Mouse (Mus musculus): ENCODE measurements around the gene Ggt6. TPM values are rescaled to one million over a fixed set of nuclear protein-coding genes. Genes with fewer than 3 reads are reported as not detected.

Ggt6 gene
- not detected in 2 replicates for polyA plus RNA-seq (2015; fragmentation: Nextera tagmentation; extraction: Ambion mirVana)

- 0 out of 2 replicates have a peak, but pooled peaks cover 4% of the 10 kb centered on the region for H3K4me1 ChIP-seq (replicated peaks)
- H3K27me3 ChIP-seq = no peaks in the 10 kb centered on the region
- no peaks in the 10 kb centered on the region for H3K36me3 ChIP-seq
- ATAC-seq (ENCODE audit: low read depth) (no peak), DNase-seq (no peak)
- H3K9ac ChIP-seq = no peak within 1 kb of the TSS
- no peak within 1 kb of the TSS for H3K27ac ChIP-seq
- no peak within 1 kb of the TSS for H3K4me2 ChIP-seq
- 54% methylated on average over 11 of the region's 11 CpGs for WGBS (ENCODE audit: insufficient replicate concordance)
- H3K9me3 ChIP-seq (replicated peaks) = no peaks in the 10 kb centered on the region
- no peak within 1 kb of the TSS for H3K4me3 ChIP-seq (replicated peaks)
Observed at GRCm38 (mm10) chr11:72434963-72435693, at the start of gene Ggt6. Gene Ggt6 (plus strand): TSS chr11:72435526.

- Histone ChIP-seq H3K4me1 (replicated peaks) (no peaks in the 10 kb centered on the region), H3K27me3 (no peaks in the 10 kb centered on the region), H3K4me3 (replicated peaks) (no peak overlapping the region), H3K9me3 (replicated peaks) (no peaks in the 10 kb centered on the region), H3K9ac (no peak overlapping the region), H3K27ac (no peak overlapping the region), H3K36me3 (no peaks in the 10 kb centered on the region), H3K4me2 (no peak overlapping the region)
- DNase-seq (no peak), ATAC-seq (ENCODE audit: low read depth) (no peak)
- WGBS (ENCODE audit: insufficient replicate concordance) = 83% methylated on average over 6 of the region's 6 CpGs
Observed at GRCm38 (mm10) chr11:72388113-72388529, 47.2 kb upstream of the Ggt6 start.

DNA sequence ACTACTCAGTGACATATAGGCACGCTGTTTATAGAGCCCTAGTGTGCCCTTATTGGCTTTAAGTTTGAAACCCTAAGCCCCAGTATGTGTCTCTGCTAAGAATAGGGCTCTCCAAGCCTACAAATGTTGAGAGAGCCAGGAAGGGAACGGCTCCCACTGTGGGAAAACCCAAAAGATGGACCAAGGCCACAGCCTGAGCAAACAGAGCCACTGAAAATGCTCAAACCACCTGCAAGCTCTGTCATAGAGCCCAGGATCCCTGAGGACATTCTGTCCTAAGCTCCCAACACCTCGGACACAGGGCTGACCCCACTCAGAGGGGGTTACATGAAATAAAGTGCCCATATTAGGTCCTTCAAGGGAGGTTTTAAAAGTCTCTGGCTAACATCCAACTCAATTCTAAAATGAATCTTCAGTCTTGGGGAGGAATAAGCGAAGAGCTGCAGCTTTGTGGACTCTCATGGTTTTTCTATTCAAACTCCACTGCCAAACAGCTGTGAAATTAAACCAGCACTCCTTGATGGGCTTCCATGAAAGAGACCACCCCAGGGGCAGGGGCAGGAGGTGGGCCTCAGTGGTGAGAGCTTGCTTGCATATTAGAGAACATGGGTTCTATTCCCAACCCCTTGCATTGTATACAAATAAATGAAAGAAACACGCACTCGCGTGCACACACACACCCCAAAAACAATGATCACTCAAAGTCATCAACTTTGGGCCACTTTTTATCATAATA, 45.8 kb upstream of the Ggt6 start:
- no peaks in the 10 kb centered on the region for H3K27me3 ChIP-seq
- H3K36me3 ChIP-seq = no peaks in the 10 kb centered on the region
- H3K4me2 ChIP-seq = no peak overlapping the region
- WGBS (ENCODE audit: insufficient replicate concordance) = 69% methylated on average over 7 of the region's 7 CpGs
- no peak overlapping the region for H3K4me3 ChIP-seq (replicated peaks)
- ATAC-seq (ENCODE audit: low read depth) = no peak
- H3K27ac ChIP-seq = no peak overlapping the region
- H3K4me1 ChIP-seq (replicated peaks) = no peaks in the 10 kb centered on the region
- no peaks in the 10 kb centered on the region for H3K9me3 ChIP-seq (replicated peaks)
- no peak overlapping the region for H3K9ac ChIP-seq
- no peak for DNase-seq

GRCm38 (mm10) chr11:72391181-72391580, 44.1 kb upstream of the Ggt6 start:
- Histone ChIP-seq H3K36me3 (no peaks in the 10 kb centered on the region), H3K27me3 (no peaks in the 10 kb centered on the region), H3K9me3 (replicated peaks) (no peaks in the 10 kb centered on the region), H3K9ac (no peak overlapping the region), H3K4me3 (replicated peaks) (no peak overlapping the region), H3K27ac (no peak overlapping the region), H3K4me1 (replicated peaks) (no peaks in the 10 kb centered on the region), H3K4me2 (no peak overlapping the region)
- WGBS (ENCODE audit: insufficient replicate concordance) = 79% methylated on average over 13 of the region's 13 CpGs
- ATAC-seq (ENCODE audit: low read depth) (no peak), DNase-seq (no peak)

DNA sequence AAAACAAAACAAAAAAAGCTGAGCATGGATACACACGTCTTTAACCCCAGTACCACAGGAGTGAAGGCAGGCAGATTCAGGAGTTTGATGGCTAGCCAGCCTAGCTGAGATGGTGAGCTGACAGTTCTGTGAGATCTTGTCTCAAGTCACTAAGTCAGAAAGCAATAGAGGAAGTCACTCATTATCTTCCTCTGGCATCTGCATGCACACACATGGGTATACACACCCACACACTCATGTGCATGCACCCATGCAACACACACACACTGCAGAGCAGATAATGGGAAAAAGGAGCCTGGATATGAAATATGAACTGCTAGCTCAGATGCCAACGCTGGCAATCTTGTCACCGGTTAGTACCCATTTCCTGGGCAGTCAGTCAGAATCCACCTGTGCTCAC, 42.1 kb upstream of the Ggt6 start:
- ATAC-seq (ENCODE audit: low read depth) (no peak), DNase-seq (no peak)
- no peak overlapping the region for H3K9ac ChIP-seq
- 58% methylated on average over 3 of the region's 3 CpGs for WGBS (ENCODE audit: insufficient replicate concordance)
- H3K36me3 ChIP-seq = no peaks in the 10 kb centered on the region
- no peak overlapping the region for H3K4me2 ChIP-seq
- H3K27me3 ChIP-seq = no peaks in the 10 kb centered on the region
- H3K9me3 ChIP-seq (replicated peaks) = no peaks in the 10 kb centered on the region
- H3K4me3 ChIP-seq (replicated peaks) = no peak overlapping the region
- no peak overlapping the region for H3K27ac ChIP-seq
- H3K4me1 ChIP-seq (replicated peaks) = peaks cover 10% of the 10 kb centered on the region; the same call in 1 of the 2 replicates

DNA sequence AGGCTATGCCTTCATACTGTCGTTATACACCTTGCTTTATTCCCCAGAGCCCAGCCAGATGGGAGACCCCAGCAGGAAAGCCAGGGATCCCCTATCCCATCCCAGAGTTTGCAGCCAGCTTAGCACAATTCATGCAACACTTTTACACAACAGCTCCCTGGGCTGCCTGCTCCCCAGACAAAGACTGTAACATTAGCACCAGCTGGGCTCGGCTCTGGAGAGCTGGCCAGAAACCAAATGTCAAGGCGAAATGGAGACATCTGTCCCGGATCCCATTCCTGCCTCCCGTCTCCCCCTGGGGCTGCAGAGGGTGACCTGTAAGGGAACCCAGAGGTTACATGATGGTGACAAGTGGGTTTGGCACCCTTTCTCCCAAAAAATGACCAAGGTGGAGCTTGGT, 41.7 kb upstream of the Ggt6 start:
- no peaks in the 10 kb centered on the region for H3K9me3 ChIP-seq (replicated peaks)
- H3K27ac ChIP-seq = no peak overlapping the region
- H3K4me1 ChIP-seq (replicated peaks) = peaks cover 10% of the 10 kb centered on the region; the same call in 1 of the 2 replicates
- H3K27me3 ChIP-seq = no peaks in the 10 kb centered on the region
- ATAC-seq (ENCODE audit: low read depth) (no peak), DNase-seq (no peak)
- 65% methylated on average over 5 of the region's 5 CpGs for WGBS (ENCODE audit: insufficient replicate concordance)
- H3K36me3 ChIP-seq = no peaks in the 10 kb centered on the region
- H3K9ac ChIP-seq = no peak overlapping the region
- H3K4me3 ChIP-seq (replicated peaks) = no peak overlapping the region
- no peak overlapping the region for H3K4me2 ChIP-seq

DNA sequence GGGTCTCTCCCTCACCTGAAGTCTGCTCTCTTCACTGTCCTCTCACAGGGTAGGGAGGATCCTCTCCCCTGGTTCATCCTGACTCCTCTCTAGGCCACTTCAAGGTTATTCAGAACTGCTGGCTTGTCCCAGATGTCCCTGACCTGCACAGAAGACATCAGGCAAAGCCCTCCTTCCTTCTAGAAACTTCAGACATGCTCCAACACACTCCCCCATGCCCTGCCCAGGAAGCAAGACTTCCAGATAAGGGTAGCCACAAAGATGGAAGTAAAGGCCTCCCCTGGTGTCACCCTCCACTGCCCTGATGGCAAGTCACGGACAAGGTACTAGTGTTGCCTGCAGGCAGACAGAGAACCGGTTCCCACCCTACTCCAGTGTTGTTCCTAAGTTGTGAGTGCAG, 40.6 kb upstream of the Ggt6 start:
- Histone ChIP-seq H3K4me2 (no peak overlapping the region), H3K36me3 (no peaks in the 10 kb centered on the region), H3K4me1 (replicated peaks) (peaks cover 10% of the 10 kb centered on the region; the same call in 1 of the 2 replicates), H3K27ac (no peak overlapping the region), H3K4me3 (replicated peaks) (no peak overlapping the region), H3K27me3 (no peaks in the 10 kb centered on the region), H3K9me3 (replicated peaks) (no peaks in the 10 kb centered on the region), H3K9ac (no peak overlapping the region)
- ATAC-seq (ENCODE audit: low read depth) = no peak
- WGBS (ENCODE audit: insufficient replicate concordance) = 16% methylated on average over 2 of the region's 2 CpGs
- no peak for DNase-seq

DNA sequence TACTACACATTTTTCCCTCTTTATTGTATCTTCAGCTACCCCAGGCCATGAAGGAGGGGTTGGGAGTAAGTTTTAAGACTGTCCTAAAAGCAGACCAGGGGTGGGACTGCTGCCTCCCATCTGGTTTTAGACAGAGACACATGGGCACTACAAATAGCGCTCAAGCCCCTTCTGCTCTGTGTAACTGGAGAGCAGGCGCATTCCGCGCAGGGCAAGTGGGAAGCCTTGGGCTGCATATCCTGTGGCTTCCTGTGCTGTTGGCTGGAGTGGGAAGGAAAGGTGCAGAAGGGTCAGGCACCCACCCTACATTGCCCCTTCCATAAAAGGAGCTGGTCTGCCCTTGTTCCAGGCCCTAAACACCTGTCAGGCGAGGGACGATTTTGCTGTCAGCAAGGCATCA, 39.7 kb upstream of the Ggt6 start:
- ATAC-seq (ENCODE audit: low read depth) = no peak
- Histone ChIP-seq H3K27me3 (no peaks in the 10 kb centered on the region), H3K36me3 (no peaks in the 10 kb centered on the region), H3K4me3 (replicated peaks) (no peak overlapping the region), H3K4me1 (replicated peaks) (peaks cover 10% of the 10 kb centered on the region; the same call in 1 of the 2 replicates), H3K4me2 (no peak overlapping the region), H3K27ac (no peak overlapping the region), H3K9me3 (replicated peaks) (no peaks in the 10 kb centered on the region), H3K9ac (no peak overlapping the region)
- WGBS (ENCODE audit: insufficient replicate concordance) = 77% methylated on average over 6 of the region's 6 CpGs
- DNase-seq = no peak

DNA sequence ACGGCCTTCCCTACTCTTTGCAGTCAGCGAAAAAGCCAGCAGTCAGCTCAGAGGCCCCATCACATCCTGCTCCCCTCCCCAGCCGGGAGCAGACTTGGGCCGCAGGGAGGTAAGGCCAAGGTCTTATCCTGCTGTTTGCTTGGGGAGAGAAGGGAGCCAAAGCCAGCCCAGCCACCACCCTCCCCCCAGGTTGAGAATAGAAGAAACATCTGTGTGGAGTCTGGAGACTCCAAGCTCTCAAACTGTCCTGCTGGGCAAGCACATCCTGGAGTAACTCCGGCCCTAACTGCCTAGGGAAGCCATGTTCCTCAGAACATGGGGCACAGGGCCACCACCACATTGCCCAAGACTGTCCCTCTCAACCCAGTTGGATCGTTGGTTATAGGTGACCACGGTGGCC, 38.7 kb upstream of the Ggt6 start:
- H3K27ac ChIP-seq = no peak overlapping the region
- 59% methylated on average over 7 of the region's 7 CpGs for WGBS (ENCODE audit: insufficient replicate concordance)

DNA sequence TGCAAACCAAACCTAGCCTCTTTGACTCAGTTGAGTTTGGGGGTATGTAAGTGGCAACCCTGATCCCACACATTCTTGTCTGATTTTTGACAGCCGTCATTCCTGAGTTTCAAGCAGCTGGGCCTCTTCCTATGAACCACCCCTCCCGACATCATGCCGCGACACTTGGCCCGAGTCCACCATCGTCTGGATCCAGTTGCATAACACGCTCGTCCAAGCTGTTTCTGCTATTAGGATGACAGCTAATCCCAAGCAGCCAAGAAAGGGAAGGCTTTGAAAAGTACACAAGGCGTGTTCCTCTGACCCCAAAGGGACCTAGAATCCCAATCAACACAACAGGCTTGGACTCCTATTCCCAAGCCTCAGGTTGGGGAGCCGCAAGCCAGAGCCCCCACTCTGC, 38.3 kb upstream of the Ggt6 start:
- no peak for DNase-seq
- H3K27me3 ChIP-seq = no peaks in the 10 kb centered on the region
- H3K4me3 ChIP-seq (replicated peaks) = no peak overlapping the region
- no peak overlapping the region for H3K9ac ChIP-seq
- H3K36me3 ChIP-seq = no peaks in the 10 kb centered on the region
- 66% methylated on average over 10 of the region's 10 CpGs for WGBS (ENCODE audit: insufficient replicate concordance)
- no peak overlapping the region for H3K27ac ChIP-seq
- H3K9me3 ChIP-seq (replicated peaks) = no peaks in the 10 kb centered on the region
- ATAC-seq (ENCODE audit: low read depth) = no peak
- no peak overlapping the region for H3K4me2 ChIP-seq
- H3K4me1 ChIP-seq (replicated peaks) = peaks cover 10% of the 10 kb centered on the region; the same call in 1 of the 2 replicates

More for the DNA sequence above, 38.7 kb upstream of the Ggt6 start:
- Histone ChIP-seq H3K4me1 (replicated peaks) (peaks cover 10% of the 10 kb centered on the region; the same call in 1 of the 2 replicates), H3K4me3 (replicated peaks) (no peak overlapping the region), H3K36me3 (no peaks in the 10 kb centered on the region), H3K27me3 (no peaks in the 10 kb centered on the region), H3K9me3 (replicated peaks) (no peaks in the 10 kb centered on the region), H3K4me2 (no peak overlapping the region), H3K9ac (no peak overlapping the region)
- ATAC-seq (ENCODE audit: low read depth) (no peak), DNase-seq (no peak)

GRCm38 (mm10) chr11:72397811-72398525, 37.4 kb upstream of the Ggt6 start:
- no peak overlapping the region for H3K27ac ChIP-seq

More at GRCm38 (mm10) chr11:72397811-72398525, 37.4 kb upstream of the Ggt6 start:
- H3K36me3 ChIP-seq = no peaks in the 10 kb centered on the region
- H3K4me3 ChIP-seq (replicated peaks) = no peak overlapping the region
- H3K27me3 ChIP-seq = no peaks in the 10 kb centered on the region
- H3K9me3 ChIP-seq (replicated peaks) = no peaks in the 10 kb centered on the region
- WGBS (ENCODE audit: insufficient replicate concordance) = 73% methylated on average over 8 of the region's 8 CpGs
- H3K4me1 ChIP-seq (replicated peaks) = peaks cover 10% of the 10 kb centered on the region; the same call in 1 of the 2 replicates
- no peak overlapping the region for H3K9ac ChIP-seq
- ATAC-seq (ENCODE audit: low read depth) (no peak), DNase-seq (no peak)
- no peak overlapping the region for H3K4me2 ChIP-seq
